Mouse (Mus musculus) bone marrow macrophage, adult 2 months (primary cell): ENCODE measurements around the gene Zfp800. TPM values are rescaled to one million over a fixed set of nuclear protein-coding genes. Genes with fewer than 3 reads are reported as not detected.

Experiments used
- H3K27ac ChIP-seq: 2 replicates; pipeline ENCODE4 v1.5.1; 2012; ENCODE audit warnings: low read depth, low read length; ENCODE audit not compliant: insufficient read depth
- H3K4me1 ChIP-seq: 2 replicates; pipeline ENCODE4 v1.6.1; 2012; ENCODE audit warnings: low read length; ENCODE audit not compliant: control insufficient read depth, insufficient read depth
- H3K4me3 ChIP-seq: 2 replicates; pipeline ENCODE4 v1.5.1; 2012; ENCODE audit warnings: mild to moderate bottlenecking, low read length, moderate library complexity; ENCODE audit not compliant: insufficient read depth
- CTCF ChIP-seq: IDR thresholded peaks from 2 replicates; pipeline ENCODE4 v1.5.1; 2012; ENCODE audit warnings: low read depth, mild to moderate bottlenecking, low read length, moderate library complexity
- POLR2A ChIP-seq: IDR thresholded peaks from 2 replicates; pipeline ENCODE4 v1.6.1; 2012; ENCODE audit warnings: mild to moderate bottlenecking, low read depth, low read length, borderline replicate concordance
- polyA plus RNA-seq: library from polyadenylated mRNA; stranded (reverse); fragments of >200 nt; gene quantifications from 2 replicates; pipeline ENCODE4 v1.2.4, GENCODE M21; 2012; ENCODE audit not compliant: missing spikeins, insufficient read depth, insufficient read length

The Zfp800 gene
- polyA plus RNA-seq, 1 experiment: 15.5 TPM

- TF ChIP-seq POLR2A (no peak), CTCF (no peak)
- peaks cover 26% of the 10 kb centered on the region for H3K4me1 ChIP-seq
- no peak overlapping the region for H3K27ac ChIP-seq
- H3K4me3 ChIP-seq: peak overlapping the region; percentile 20
Measured at GRCm38 (mm10) chr6:28422651-28423290, 25.0 kb upstream of the Zfp800 start.

GRCm38 (mm10) chr6:28421469-28422000 is 23.7 kb upstream of the Zfp800 start:
- Histone ChIP-seq H3K27ac (no peak overlapping the region), H3K4me3 (peak overlapping the region; percentile 80), H3K4me1 (peaks cover 26% of the 10 kb centered on the region)
- TF ChIP-seq POLR2A (no peak), CTCF (no peak)

GRCm38 (mm10) chr6:28420865-28421264 is 23.1 kb upstream of the Zfp800 start:
- TF ChIP-seq CTCF (no peak), POLR2A (no peak)
- peaks cover 26% of the 10 kb centered on the region for H3K4me1 ChIP-seq
- H3K27ac ChIP-seq: no peak overlapping the region
- H3K4me3 ChIP-seq: peak overlapping the region; percentile 80

GRCm38 (mm10) chr6:28420361-28420760 is 22.6 kb upstream of the Zfp800 start:
- TF ChIP-seq POLR2A (no peak), CTCF (no peak)
- peak overlapping the region; percentile 80 for H3K4me3 ChIP-seq
- no peak overlapping the region for H3K27ac ChIP-seq
- peaks cover 26% of the 10 kb centered on the region for H3K4me1 ChIP-seq

GRCm38 (mm10) chr6:28419673-28420072 is 21.9 kb upstream of the Zfp800 start:
- H3K4me3 ChIP-seq: no peak overlapping the region
- peaks cover 26% of the 10 kb centered on the region for H3K4me1 ChIP-seq
- no peak overlapping the region for H3K27ac ChIP-seq
- TF ChIP-seq CTCF: no peak
- TF ChIP-seq POLR2A: no peak

- peaks cover 21% of the 10 kb centered on the region for H3K4me1 ChIP-seq
- no peak overlapping the region for H3K27ac ChIP-seq
- no peak for TF ChIP-seq CTCF
- TF ChIP-seq POLR2A: no peak
- H3K4me3 ChIP-seq: no peak overlapping the region
Measured at GRCm38 (mm10) chr6:28418449-28418848, 20.6 kb upstream of the Zfp800 start.

GRCm38 (mm10) chr6:28416981-28417380 is 19.2 kb upstream of the Zfp800 start:
- Histone ChIP-seq H3K27ac (no peak overlapping the region), H3K4me1 (peaks cover 11% of the 10 kb centered on the region), H3K4me3 (no peak overlapping the region)
- TF ChIP-seq POLR2A (no peak), CTCF (no peak)

GRCm38 (mm10) chr6:28411236-28411635 is 13.4 kb upstream of the Zfp800 start:
- Histone ChIP-seq H3K27ac (no peak overlapping the region), H3K4me1 (0 out of 2 replicates have a peak, but pooled peaks cover 2% of the 10 kb centered on the region), H3K4me3 (no peak overlapping the region)
- TF ChIP-seq POLR2A: no peak
- TF ChIP-seq CTCF: no peak

GRCm38 (mm10) chr6:28410053-28410452 is 12.2 kb upstream of the Zfp800 start:
- Histone ChIP-seq H3K4me1 (0 out of 2 replicates have a peak, but pooled peaks cover 2% of the 10 kb centered on the region), H3K27ac (no peak overlapping the region), H3K4me3 (0 out of 2 replicates have a peak overlapping the region, but pooled peaks have one; percentile 5)
- TF ChIP-seq CTCF (no peak), POLR2A (no peak)

GRCm38 (mm10) chr6:28399791-28400190 is 2.0 kb upstream of the Zfp800 start:
- H3K27ac ChIP-seq: no peak overlapping the region
- TF ChIP-seq CTCF (no peak), POLR2A (no peak)
- no peak overlapping the region for H3K4me3 ChIP-seq
- H3K4me1 ChIP-seq: no peaks in the 10 kb centered on the region

- Histone ChIP-seq H3K4me3 (no peak overlapping the region), H3K4me1 (no peaks in the 10 kb centered on the region), H3K27ac (no peak overlapping the region)
- TF ChIP-seq CTCF (no peak), POLR2A (no peak)
Measured at GRCm38 (mm10) chr6:28398726-28399125, 921 bp upstream of the Zfp800 start.
